Mouse (Mus musculus): Measurements from ENCODE around the gene Scn11a.

- TF ChIP-seq CTCF (conservative IDR thresholded peaks at IDR 0.05; ENCODE audit: insufficient read depth, insufficient read length, low read depth, low read length): no peak
- TF ChIP-seq POLR2A (IDR thresholded peaks at IDR 0.05; ENCODE audit: low read depth, low read length): no peak
Observed at GRCm38 (mm10) chr9:119795254-119795912, 29.9 kb downstream of the Scn11a start.
